Mouse (Mus musculus) retina, embryonic 14.5 days (tissue): ENCODE results near the gene Fam163b.

Source experiments
- DNase-seq: peaks from one replicate; pipeline ENCODE4 v3.0.0-alpha.2; 2015; ENCODE audit warnings: low spot score

Fam163b gene

GRCm38 (mm10) chr2:27086483-27087010, 55.7 kb downstream of the Fam163b start:
- DNase-seq, result no peak

- no peak for DNase-seq
Observed at GRCm38 (mm10) chr2:27085801-27086200, 56.5 kb downstream of the Fam163b start.

- no peak for DNase-seq
Observed at GRCm38 (mm10) chr2:27084963-27085362, 57.3 kb downstream of the Fam163b start.

GRCm38 (mm10) chr2:27083761-27084475, 58.4 kb downstream of the Fam163b start:
- no peak for DNase-seq

- DNase-seq, result peak; percentile 22
Observed at GRCm38 (mm10) chr2:27079649-27080048, 62.6 kb downstream of the Fam163b start.

- DNase-seq, result peak; percentile 75
Observed at GRCm38 (mm10) chr2:27079152-27079584, 63.1 kb downstream of the Fam163b start, which contains the start of gene Adamtsl2. Gene Adamtsl2, plus strand, starts transcription at chr2:27079379.

GRCm38 (mm10) chr2:27078312-27078711, 64.0 kb downstream of the Fam163b start:
- no peak for DNase-seq

GRCm38 (mm10) chr2:27077655-27078244, 64.5 kb downstream of the Fam163b start:
- DNase-seq, result peak; percentile 33

- peak; percentile 72 for DNase-seq
Observed at GRCm38 (mm10) chr2:27075485-27075884, 66.8 kb downstream of the Fam163b start.

- no peak for DNase-seq
Observed at GRCm38 (mm10) chr2:27074804-27075203, 67.5 kb downstream of the Fam163b start.

- DNase-seq, result no peak
Observed at GRCm38 (mm10) chr2:27073407-27073806, 68.9 kb downstream of the Fam163b start.

GRCm38 (mm10) chr2:27071978-27072377, 70.3 kb downstream of the Fam163b start, which contains the start of gene Mymk:
Gene Mymk, minus strand, starts transcription at chr2:27072179.
- no peak for DNase-seq

GRCm38 (mm10) chr2:27071137-27071536, 71.2 kb downstream of the Fam163b start:
- DNase-seq, result no peak

- no peak for DNase-seq
Observed at GRCm38 (mm10) chr2:27070247-27070813, 72.0 kb downstream of the Fam163b start.

GRCm38 (mm10) chr2:27069646-27070045, 72.6 kb downstream of the Fam163b start:
- peak; percentile 54 for DNase-seq

- peak; percentile 70 for DNase-seq
Observed at GRCm38 (mm10) chr2:27067996-27068395, 74.3 kb downstream of the Fam163b start.

- no peak for DNase-seq
Observed at GRCm38 (mm10) chr2:27067124-27067523, 75.2 kb downstream of the Fam163b start.
